Mouse (Mus musculus) limb, embryonic 11.5 days (tissue): ENCODE data around the gene Angpt4. TPM values are rescaled to one million over a fixed set of nuclear protein-coding genes. Genes with fewer than 3 reads are reported as not detected.

Experiments used
- ATAC-seq: fragments of 200-750 bp; cut with Nextera tagmentation; 2 replicates; pipeline ENCODE4 v1.8.0; 2017; ENCODE audit warnings: low read depth; ENCODE audit not compliant: insufficient number of reproducible peaks, low FRiP score, low TSS enrichment
- DNase-seq: peaks from one replicate; pipeline ENCODE4 v3.0.0-alpha.2; 2015; ENCODE audit warnings: low spot score
- H3K27ac ChIP-seq: fragments of 300-500 bp; sonication (generic); replicated peaks from 2 replicates; pipeline ENCODE4 v1.5.1; 2014; ENCODE audit warnings: low read depth, mild to moderate bottlenecking, low read length
- H3K27me3 ChIP-seq: fragments of 300-500 bp; sonication (generic); 2 replicates; pipeline ENCODE4 v1.6.1; 2014; ENCODE audit warnings: mild to moderate bottlenecking, low read length, mixed read lengths; ENCODE audit not compliant: control insufficient read depth, insufficient read depth
- H3K36me3 ChIP-seq: fragments of 300-500 bp; sonication (generic); 2 replicates; pipeline ENCODE4 v1.6.1; 2014; ENCODE audit warnings: mild to moderate bottlenecking, low read length, moderate library complexity, mixed read lengths; ENCODE audit not compliant: control insufficient read depth, insufficient read depth
- H3K4me1 ChIP-seq: fragments of 300-500 bp; sonication (generic); 2 replicates; pipeline ENCODE4 v1.6.1; 2014; ENCODE audit warnings: low read length, mixed read lengths; ENCODE audit not compliant: control insufficient read depth, insufficient read depth
- H3K4me2 ChIP-seq: fragments of 300-500 bp; sonication (generic); 2 replicates; pipeline ENCODE4 v1.6.1; 2014; ENCODE audit warnings: low read depth, mild to moderate bottlenecking, moderate library complexity; ENCODE audit not compliant: severe bottlenecking
- H3K4me3 ChIP-seq: fragments of 300-500 bp; sonication (generic); 2 replicates; pipeline ENCODE4 v1.5.1; 2014; ENCODE audit warnings: low read depth, low read length
- H3K9ac ChIP-seq: fragments of 300-500 bp; sonication (generic); 2 replicates; pipeline ENCODE4 v1.6.1; 2014; ENCODE audit warnings: mild to moderate bottlenecking, low read length
- H3K9me3 ChIP-seq: fragments of 300-500 bp; sonication (generic); 2 replicates; pipeline ENCODE4 v1.6.1; 2016; ENCODE audit warnings: low read length; ENCODE audit not compliant: control insufficient read depth
- WGBS: fragments of 180-500 bp; shearing (Covaris S2); extraction: QIAGEN DNeasy Blood & Tissue Kit; methylation state at CpG from one replicate; pipeline ENCODE4 v1.1.7; 2014; 5-methylcytosine and 5-hydroxymethylcytosine counted together
- polyA plus RNA-seq: library from polyadenylated mRNA; unstranded; fragments of >200 nt; fragmentation: Nextera tagmentation; extraction: Ambion mirVana; gene quantifications from 2 replicates; pipeline ENCODE4 v1.2.1, GENCODE M21; 2014

Angpt4 gene
- polyA plus RNA-seq, 1 experiment from 2014 or later, result not detected

DNA sequence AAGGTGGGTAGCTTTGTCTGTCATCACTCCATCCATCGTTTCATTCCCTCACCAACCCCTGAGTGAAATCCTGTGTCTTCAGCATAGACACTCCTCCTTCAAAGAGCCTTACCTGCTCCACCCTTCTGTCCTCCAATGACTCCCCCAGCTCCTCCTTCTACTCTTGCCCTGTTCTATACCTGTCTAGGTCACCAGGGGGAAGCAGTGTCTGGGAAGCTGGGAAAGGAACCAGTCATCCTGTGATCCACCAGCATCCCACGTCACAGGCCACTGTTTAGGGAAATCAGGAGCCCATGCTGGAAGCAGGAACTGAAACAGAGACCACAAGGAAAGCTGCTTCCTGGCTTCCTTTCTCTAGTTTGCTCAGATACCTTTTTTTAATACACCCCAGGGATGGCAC is 31.2 kb upstream of the Angpt4 start:
- DNase-seq (no peak), ATAC-seq (no peak; the same call in 1 of the 2 replicates)
- no peak overlapping the region for H3K9ac ChIP-seq
- H3K4me2 ChIP-seq, result no peak overlapping the region
- 64% methylated on average over 2 of the region's 2 CpGs for WGBS
- H3K4me3 ChIP-seq, result no peak overlapping the region
- H3K27me3 ChIP-seq, result no peaks in the 10 kb centered on the region
- no peak overlapping the region for H3K27ac ChIP-seq
- no peaks in the 10 kb centered on the region for H3K9me3 ChIP-seq
- no peaks in the 10 kb centered on the region for H3K36me3 ChIP-seq
- no peaks in the 10 kb centered on the region for H3K4me1 ChIP-seq

DNA sequence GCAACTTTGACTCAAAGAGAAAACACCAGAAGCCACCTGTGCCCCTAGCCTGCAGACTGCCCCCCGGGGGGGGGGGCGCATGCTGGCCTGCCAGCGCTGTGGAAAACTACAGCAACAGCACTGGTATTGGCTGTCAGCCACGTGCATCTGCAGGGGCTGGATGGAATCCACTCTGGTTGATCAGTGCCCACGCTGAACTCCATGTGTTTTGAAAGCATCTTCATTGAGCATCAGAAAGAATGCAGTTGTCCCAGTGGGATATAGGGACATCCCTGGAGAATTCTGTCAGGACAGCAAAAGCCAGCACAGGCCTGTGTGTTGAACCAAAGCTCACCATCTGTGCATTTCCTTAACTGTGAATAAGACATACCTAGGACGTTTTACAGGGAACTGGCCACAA is 20.0 kb upstream of the Angpt4 start:
- Histone ChIP-seq H3K9me3 (no peaks in the 10 kb centered on the region), H3K27ac (no peak overlapping the region), H3K36me3 (no peaks in the 10 kb centered on the region), H3K27me3 (no peaks in the 10 kb centered on the region), H3K4me3 (no peak overlapping the region), H3K4me1 (peaks cover 12% of the 10 kb centered on the region; the same call in 1 of the 2 replicates), H3K9ac (no peak overlapping the region), H3K4me2 (no peak overlapping the region)
- no peak for DNase-seq
- no peak for ATAC-seq
- WGBS, result 66% methylated on average over 6 of the region's 6 CpGs

DNA sequence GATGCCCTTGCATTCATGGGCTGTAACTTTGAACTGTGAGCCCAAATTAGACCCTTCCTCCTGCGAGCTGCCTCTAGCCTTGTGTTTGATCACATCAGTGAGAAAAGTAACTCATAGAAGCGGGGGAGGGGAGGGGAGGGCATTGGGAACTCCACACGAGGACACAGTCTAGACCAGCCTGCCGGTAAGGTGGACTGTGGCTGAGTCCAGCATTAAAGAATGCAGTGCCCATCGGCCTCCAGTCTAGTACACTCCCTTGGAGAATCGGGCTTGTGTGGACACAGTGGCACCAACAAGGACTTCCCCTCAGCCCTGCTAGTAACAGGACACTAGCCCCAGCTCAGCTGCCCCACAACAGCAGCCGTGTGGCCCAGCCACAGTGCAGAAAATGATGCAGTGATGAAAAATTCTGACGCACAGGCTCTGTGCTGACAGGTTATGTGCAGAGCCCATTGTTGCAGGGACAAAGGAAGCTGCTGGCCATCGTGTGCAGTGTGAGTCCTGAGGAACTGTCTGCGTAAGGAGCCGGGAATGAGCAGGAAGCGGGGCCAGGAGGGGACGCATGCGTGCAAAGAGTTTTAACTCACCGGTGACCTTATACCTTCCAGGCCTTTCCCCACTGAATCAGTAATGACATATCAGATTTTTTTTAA is 17.8 kb upstream of the Angpt4 start:
- Histone ChIP-seq H3K27ac (no peak overlapping the region), H3K4me2 (no peak overlapping the region), H3K36me3 (no peaks in the 10 kb centered on the region), H3K27me3 (no peaks in the 10 kb centered on the region), H3K4me3 (no peak overlapping the region), H3K9ac (no peak overlapping the region), H3K4me1 (peaks cover 12% of the 10 kb centered on the region; the same call in 1 of the 2 replicates), H3K9me3 (no peaks in the 10 kb centered on the region)
- peak; percentile 32 for DNase-seq
- no peak for ATAC-seq
- 54% methylated on average over 15 of the region's 15 CpGs for WGBS

DNA sequence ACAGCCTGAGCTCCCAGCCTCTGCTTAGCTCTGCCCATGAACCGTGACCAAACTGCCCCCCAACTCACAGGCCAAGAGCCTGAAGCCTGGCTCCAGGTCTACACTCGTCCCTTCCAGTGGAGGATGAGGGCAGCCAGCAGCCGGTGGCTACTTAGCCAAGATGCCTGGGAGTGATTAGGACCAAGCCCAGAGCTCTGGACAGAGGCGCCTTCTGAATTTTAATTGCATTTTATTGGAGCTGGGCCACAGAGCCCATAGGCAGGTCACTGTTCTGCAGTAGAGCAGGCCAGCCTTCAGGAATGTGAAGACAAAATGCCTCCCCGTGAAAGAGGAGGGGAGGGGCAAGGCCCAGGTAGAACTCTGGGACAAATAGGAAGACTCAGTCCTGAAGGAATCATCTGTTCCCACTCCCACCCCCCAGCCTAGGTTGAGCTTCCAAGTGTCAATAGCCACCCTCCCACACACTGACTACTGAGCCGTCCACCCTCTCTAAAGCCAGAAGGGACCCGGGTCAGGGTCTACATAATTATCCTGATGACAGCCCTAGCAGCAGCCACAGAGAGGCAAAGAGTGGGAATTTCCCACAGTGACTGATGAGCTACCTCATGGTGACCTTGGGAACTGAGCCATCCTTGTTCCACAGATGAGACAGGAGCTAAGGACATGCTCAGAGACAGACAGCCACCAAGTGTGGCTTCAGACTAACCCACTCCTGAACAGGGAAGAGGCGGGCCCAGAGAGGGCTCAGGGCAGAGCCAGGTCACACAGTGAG is 16.6 kb upstream of the Angpt4 start:
- no peak overlapping the region for H3K27ac ChIP-seq
- DNase-seq (peak; percentile 50), ATAC-seq (peak; percentile 60; the same call in 1 of the 2 replicates)
- no peaks in the 10 kb centered on the region for H3K36me3 ChIP-seq
- no peaks in the 10 kb centered on the region for H3K9me3 ChIP-seq
- H3K4me2 ChIP-seq, result no peak overlapping the region
- H3K9ac ChIP-seq, result no peak overlapping the region
- peaks cover 12% of the 10 kb centered on the region; the same call in 1 of the 2 replicates for H3K4me1 ChIP-seq
- 40% methylated on average over 8 of the region's 8 CpGs for WGBS
- no peak overlapping the region for H3K4me3 ChIP-seq
- H3K27me3 ChIP-seq, result no peaks in the 10 kb centered on the region

DNA sequence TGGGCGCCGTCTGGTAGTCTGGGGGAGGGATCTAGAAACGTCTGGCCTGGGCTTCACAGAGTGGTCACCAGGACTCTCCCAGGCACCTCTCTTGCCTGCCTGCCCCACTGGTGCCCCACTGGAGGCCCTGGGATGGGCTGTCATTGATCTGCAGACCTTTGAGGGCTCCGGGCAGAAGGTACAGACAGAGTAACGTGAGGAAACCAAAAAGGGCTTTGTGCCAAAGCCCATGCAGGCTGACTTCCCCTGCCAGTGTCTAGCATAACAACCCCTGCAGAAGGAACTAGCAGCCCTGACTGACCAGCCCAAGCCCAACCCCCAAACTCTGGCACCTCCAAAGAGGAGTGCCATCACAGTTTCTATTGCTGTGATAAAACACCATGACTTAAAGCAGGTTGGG is 15.1 kb upstream of the Angpt4 start:
- no peaks in the 10 kb centered on the region for H3K36me3 ChIP-seq
- DNase-seq (no peak), ATAC-seq (no peak)
- WGBS, result 79% methylated on average over 5 of the region's 5 CpGs
- no peak overlapping the region for H3K4me3 ChIP-seq
- H3K9ac ChIP-seq, result no peak overlapping the region
- H3K4me2 ChIP-seq, result no peak overlapping the region
- no peaks in the 10 kb centered on the region for H3K27me3 ChIP-seq
- H3K4me1 ChIP-seq, result peaks cover 12% of the 10 kb centered on the region; the same call in 1 of the 2 replicates
- no peak overlapping the region for H3K27ac ChIP-seq
- H3K9me3 ChIP-seq, result no peaks in the 10 kb centered on the region

DNA sequence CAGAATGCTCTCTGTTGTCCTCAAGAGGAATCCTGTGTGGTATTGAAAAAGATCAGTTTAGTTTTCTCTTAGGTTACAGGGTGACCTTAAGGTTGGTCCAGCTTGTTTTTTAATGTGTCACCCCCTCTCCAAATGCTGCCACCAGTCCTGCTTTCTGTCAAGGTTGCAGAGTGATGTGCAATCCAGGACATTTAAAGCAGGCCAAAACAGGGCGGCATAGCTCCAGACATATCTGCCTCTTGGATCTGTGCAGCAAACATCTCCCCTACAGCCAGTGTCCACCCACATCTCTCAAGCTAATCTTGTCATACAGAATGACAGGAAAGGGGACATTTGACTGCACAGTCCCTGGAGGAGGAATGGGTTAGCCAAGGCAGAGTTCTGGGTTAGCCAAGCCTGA is 12.9 kb upstream of the Angpt4 start:
- no peak overlapping the region for H3K27ac ChIP-seq
- no peak overlapping the region for H3K4me2 ChIP-seq
- ATAC-seq, result no peak
- no peaks in the 10 kb centered on the region for H3K36me3 ChIP-seq
- no peak for DNase-seq
- peaks cover 11% of the 10 kb centered on the region; the same call in 1 of the 2 replicates for H3K4me1 ChIP-seq
- 93% methylated on average over 1 of the region's 1 CpGs for WGBS
- H3K4me3 ChIP-seq, result no peak overlapping the region
- H3K27me3 ChIP-seq, result no peaks in the 10 kb centered on the region
- no peaks in the 10 kb centered on the region for H3K9me3 ChIP-seq
- no peak overlapping the region for H3K9ac ChIP-seq

DNA sequence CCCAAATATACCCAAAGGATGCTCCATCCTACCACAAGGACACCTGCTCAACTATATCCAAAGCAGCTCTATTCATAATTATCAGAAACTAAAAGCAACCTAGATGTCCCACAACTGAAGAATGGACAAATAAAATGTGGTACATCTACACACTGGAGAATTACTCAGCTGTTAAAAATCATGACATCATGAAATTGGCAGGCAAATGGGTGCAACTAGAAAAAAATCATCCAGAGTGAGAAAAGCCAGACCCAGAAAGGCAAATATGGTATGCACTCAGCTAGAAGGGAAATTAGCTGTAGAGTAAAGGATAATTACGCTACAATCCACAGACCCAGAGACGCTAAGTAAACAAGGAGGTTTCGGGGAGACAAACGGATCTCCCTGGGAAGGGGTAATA is 10.2 kb upstream of the Angpt4 start:
- Histone ChIP-seq H3K36me3 (no peaks in the 10 kb centered on the region), H3K9ac (no peak overlapping the region), H3K27me3 (no peaks in the 10 kb centered on the region), H3K4me2 (no peak overlapping the region), H3K4me3 (no peak overlapping the region), H3K9me3 (no peaks in the 10 kb centered on the region), H3K4me1 (no peaks in the 10 kb centered on the region), H3K27ac (no peak overlapping the region)
- ATAC-seq, result no peak
- DNase-seq, result no peak
- 36% methylated on average over 4 of the region's 4 CpGs for WGBS

DNA sequence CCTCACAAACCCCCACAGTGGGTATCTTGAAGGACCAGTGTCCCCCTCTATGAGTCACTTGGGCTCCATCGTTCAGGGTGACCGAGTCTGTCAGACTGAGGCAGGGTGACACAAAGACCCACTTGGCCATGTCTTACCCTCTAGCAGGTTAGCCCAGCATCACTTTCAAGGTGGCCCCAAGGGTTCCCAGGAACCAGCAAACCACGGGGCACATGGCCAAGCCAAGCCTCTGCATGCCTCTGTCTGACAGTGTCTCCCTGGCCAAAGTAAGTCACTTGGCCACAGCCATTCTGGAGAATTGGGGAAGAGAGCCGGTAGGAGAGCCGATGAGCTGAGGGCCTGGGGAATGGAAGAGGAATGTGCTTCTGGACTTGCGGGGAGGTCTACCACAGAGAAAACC is 7.7 kb upstream of the Angpt4 start:
- Histone ChIP-seq H3K4me3 (no peak overlapping the region), H3K9ac (no peak overlapping the region), H3K27ac (no peak overlapping the region), H3K4me2 (no peak overlapping the region), H3K27me3 (no peaks in the 10 kb centered on the region), H3K4me1 (no peaks in the 10 kb centered on the region), H3K9me3 (no peaks in the 10 kb centered on the region), H3K36me3 (no peaks in the 10 kb centered on the region)
- 86% methylated on average over 6 of the region's 6 CpGs for WGBS
- no peak for ATAC-seq
- no peak for DNase-seq
